Mouse (Mus musculus) E14TG2a.4 (cell line): ENCODE measurements around the gene Ralb.

Source experiments
- CTCF ChIP-seq: conservative IDR thresholded peaks from 2 replicates; pipeline ENCODE4 v1.5.1; 2014; ENCODE audit warnings: low read length
- NANOG ChIP-seq: IDR thresholded peaks from 2 replicates; pipeline ENCODE4 v1.6.1; 2014; ENCODE audit warnings: borderline replicate concordance, low read length, mixed read lengths
- POU5F1 ChIP-seq: IDR thresholded peaks from 2 replicates; pipeline ENCODE4 v1.6.1; 2014; ENCODE audit warnings: low read length, borderline replicate concordance

DNA sequence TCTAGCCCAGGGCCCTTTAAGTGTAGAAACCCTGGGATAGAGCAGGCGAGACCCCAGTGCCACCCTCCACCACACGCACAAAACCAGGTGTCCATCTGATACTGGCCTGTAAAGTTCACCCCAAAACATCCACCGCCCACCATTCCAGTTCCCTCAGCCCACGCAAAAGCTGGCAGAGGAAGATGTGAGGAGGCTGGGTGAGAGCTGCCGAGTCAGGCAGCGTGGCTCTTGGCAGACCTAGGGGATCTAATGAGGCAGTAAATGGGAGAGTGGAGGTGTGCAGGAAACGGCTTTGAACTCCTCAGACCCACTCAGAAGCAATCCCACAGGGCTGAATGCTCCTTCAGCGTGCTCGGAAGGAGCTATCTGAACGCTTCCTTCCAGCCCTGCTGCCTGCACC, 53.2 kb downstream of the Ralb start:
- no peak for TF ChIP-seq CTCF
- no peak for TF ChIP-seq POU5F1
- no peak for TF ChIP-seq NANOG
